Mouse (Mus musculus) adrenal gland (tissue): ENCODE measurements around the gene Sbf2.

Experiments used
- intact Hi-C: fragments of 180-260 bp; cut with DNase I; formaldehyde crosslinking; loops from one replicate; pipeline ENCODE4 v1.15.1; 2025

Sbf2 gene

GRCm38 (mm10) chr7:110283484-110284275 lies 331.0 kb downstream of the Sbf2 start:
- intact Hi-C loops, result loop anchor here (10.0 kb wide), 1 partner anchor 521 kb away; no protein-coding TSS in a partner anchor

DNA sequence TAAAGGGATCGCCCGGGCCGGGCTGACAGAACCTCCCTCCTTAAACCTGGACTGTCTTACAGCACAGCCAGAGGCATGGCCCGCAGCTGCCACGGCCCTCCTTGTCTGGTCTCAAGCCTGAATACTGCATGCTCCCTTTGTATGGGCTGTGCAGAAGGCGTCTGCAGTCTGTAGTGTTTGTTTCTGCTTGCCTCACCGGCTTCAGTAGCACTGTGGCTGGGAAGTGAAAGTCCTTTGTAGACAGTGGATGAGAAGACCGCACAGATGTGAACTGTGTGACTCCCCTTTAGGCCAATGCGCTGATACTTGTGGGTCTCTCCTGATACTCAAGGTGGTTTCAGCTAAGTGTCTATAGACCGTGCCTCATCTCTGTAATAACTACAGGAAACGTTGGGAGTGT lies 331.9 kb downstream of the Sbf2 start:
- intact Hi-C loops, result loop anchor here (10.0 kb wide), 1 partner anchor 522 kb away; no protein-coding TSS in a partner anchor

- intact Hi-C loops, result loop anchor here (10.0 kb wide), 1 partner anchor 523 kb away; no protein-coding TSS in a partner anchor
Observed at GRCm38 (mm10) chr7:110281435-110282256, 333.1 kb downstream of the Sbf2 start.

DNA sequence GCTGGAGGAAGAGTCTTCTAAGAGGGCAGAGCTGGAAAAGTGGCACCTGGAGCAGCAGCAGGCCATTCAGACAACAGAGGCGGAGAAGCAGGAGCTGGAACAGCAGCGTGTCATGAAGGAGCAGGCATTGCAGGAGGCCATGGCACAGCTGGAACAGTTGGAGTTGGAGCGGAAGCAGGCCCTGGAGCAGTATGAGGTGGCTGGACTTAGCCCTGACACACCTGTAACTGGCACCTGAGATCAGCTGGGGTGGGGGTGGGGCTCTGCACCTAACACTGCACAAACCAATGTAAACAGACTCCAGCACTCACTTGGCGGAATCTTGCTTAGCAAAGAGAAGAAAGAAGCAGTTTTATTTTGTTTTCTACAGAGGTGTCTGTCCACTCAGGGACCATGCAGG lies 335.5 kb downstream of the Sbf2 start:
- intact Hi-C loops, result no loop called here

- intact Hi-C loops, result no loop called here
Observed at GRCm38 (mm10) chr7:110277734-110278245, 336.9 kb downstream of the Sbf2 start.

GRCm38 (mm10) chr7:110272434-110272833 lies 342.3 kb downstream of the Sbf2 start:
- intact Hi-C loops, result no loop called here

DNA sequence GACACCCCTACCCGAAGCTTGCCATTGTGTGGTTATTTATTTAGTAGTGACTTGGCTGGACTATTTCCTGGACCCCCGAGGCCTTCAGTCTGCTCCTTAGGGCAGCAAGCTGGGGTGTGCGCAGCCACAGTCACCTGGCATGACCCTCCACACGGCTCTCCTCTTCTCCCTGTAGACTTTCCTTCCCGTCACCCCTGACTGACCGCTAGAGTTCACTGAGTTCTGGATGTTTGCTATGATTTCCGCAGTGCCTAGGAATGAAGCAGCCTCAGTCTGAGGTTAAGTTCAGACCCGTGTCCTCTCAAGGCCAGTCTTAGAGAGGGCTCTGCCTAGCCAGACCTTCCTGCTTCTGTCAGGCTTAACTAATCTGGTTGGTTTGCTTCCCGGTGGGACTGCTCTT lies 342.9 kb downstream of the Sbf2 start:
- intact Hi-C loops, result no loop called here

- intact Hi-C loops, result no loop called here
Observed at GRCm38 (mm10) chr7:110270455-110270854, 344.3 kb downstream of the Sbf2 start.

DNA sequence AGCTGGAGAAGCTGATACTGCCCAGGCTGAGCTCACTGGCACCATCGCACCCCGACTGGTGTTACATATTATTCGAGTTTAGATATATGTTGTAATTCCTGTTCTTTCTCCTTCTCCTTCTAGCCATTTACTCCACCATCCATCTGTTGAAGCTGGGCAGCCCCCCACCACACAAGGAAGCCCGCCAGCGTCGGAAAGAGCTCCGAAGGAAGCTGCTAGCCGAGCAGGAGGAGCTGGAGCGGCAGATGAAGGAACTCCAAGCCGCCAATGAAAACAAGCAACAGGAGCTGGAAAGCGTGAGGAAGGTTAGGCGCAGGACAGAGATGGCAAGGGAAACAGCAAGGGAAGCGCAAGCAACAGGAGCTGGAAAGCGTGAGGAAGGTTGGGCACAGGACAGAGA lies 344.9 kb downstream of the Sbf2 start:
- intact Hi-C loops, result no loop called here

DNA sequence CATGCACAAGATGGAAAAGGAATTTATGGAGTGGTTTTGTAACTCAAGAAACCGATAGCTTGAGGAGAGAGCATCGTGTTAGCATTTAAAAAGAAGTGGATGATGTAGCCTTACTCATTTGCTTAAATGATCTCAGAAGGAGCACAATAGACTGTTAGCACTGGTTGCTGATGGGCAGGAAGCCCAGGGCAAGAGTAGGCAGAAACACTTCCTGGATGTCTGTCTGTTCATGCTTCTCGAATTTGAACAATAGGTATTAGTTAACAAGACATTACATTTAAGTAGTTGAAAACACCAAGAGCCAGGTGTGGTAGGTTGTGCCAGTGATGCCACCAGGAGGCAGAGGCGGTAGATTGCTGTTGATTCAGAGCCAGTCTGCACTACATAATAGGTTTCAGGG lies 346.2 kb downstream of the Sbf2 start:
- intact Hi-C loops, result no loop called here

DNA sequence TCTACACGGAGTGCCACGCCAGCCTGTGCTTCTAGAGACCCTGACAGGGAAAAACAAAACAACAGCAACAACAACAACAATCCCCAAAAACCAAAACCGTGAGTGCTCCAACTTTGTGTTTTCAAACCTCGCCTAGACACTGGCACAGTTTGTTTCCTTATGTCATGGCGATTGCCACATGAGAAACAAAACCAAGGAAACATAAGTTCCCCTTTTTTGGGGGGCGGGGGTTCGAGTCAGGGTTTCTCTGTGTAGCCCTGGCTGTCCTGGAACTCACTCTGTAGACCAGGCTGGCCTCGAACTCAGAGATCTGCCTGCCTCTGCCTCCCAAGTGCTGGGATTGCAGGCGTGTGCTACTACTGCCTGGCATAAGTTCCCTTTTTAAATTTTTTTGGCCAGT lies 346.7 kb downstream of the Sbf2 start:
- intact Hi-C loops, result no loop called here

DNA sequence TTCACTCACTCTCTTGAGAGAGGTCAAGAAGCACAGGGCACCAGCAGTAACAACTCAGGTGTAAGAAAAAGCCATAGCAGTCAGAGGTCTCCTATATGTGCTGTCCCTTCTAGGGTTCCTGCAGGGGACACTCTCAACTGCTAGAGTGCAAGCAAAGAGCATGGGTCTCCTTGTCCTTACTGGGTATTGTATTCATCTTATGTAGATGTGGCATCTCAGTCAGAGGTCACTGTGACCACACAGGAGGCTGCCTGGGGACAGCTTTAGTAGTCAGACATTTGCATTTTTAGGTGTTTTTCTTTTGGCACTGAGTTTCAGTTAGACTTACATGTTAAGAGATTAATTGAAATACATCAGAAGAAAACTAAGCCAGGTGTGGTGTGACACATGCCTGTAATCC lies 347.7 kb downstream of the Sbf2 start:
- intact Hi-C loops, result no loop called here

DNA sequence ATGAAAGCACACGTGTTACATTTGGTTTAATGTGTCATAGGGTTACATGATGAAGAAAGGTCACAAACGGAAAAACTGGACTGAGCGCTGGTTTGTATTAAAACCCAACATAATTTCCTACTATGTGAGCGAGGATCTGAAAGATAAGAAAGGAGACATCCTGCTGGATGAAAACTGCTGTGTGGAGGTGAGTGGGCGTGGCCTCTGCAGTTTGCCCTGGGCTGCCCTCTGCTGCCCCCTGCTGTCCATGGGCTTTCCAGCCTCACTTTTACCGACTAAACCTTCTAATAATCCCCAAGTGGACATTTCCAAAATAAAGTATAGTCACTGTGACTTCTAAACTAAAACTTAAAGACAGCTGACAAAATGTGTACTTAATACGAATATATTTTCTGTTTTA lies 348.9 kb downstream of the Sbf2 start:
- intact Hi-C loops, result loop anchor here (1.0 kb wide), 1 partner anchor 101 kb away; no protein-coding TSS in a partner anchor

GRCm38 (mm10) chr7:110263474-110263873 lies 351.2 kb downstream of the Sbf2 start:
- intact Hi-C loops, result loop anchor here (5.0 kb wide), 1 partner anchor 41 kb away; the partner anchor contains the start of gene Swap70

DNA sequence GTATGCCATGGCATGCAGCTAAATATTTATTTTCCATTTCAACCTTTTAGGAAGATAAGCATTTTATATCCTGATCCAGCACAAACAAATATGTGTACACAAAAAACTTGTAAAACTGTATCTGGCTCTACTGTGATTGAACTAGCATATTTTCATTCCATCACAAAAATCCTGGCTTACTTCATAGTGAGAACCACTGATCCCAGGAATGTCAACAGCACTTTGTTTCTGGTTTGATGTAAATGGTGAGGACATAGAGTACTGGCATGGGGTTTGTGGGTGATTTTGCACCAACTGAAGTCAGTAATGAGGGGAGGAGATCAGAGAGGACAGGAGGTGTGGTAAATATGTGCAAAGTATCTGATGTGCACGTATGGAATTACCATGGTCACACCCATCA lies 352.1 kb downstream of the Sbf2 start:
- intact Hi-C loops, result loop anchor here (5.0 kb wide), 1 partner anchor 40 kb away; the partner anchor contains the start of gene Swap70

- intact Hi-C loops, result loop anchor here (5.0 kb wide), 1 partner anchor 40 kb away; the partner anchor contains the start of gene Swap70
Observed at GRCm38 (mm10) chr7:110261807-110262206, 352.9 kb downstream of the Sbf2 start.

GRCm38 (mm10) chr7:110259966-110260711 lies 354.6 kb downstream of the Sbf2 start:
- intact Hi-C loops, result loop anchor here (5.0 kb wide), 1 partner anchor 38 kb away; the partner anchor contains the start of gene Swap70

GRCm38 (mm10) chr7:110258196-110258950 lies 356.3 kb downstream of the Sbf2 start:
- intact Hi-C loops, result no loop called here
